Mouse (Mus musculus): ENCODE measurements around the gene Nodal. TPM values are rescaled to one million over a fixed set of nuclear protein-coding genes. Genes with fewer than 3 reads are reported as not detected.

The Nodal gene
- polyA plus RNA-seq, 1 experiment, result not detected

GRCm38 (mm10) chr10:61457182-61457581 is 39.4 kb downstream of the Nodal start:
- Histone ChIP-seq H3K36me3 (ENCODE audit: control insufficient read depth, insufficient read depth, low read length) (no peaks in the 10 kb centered on the region), H3K4me3 (ENCODE audit: low read depth, low read length) (no peak overlapping the region), H3K27ac (ENCODE audit: insufficient read depth, low read depth, low read length) (no peak overlapping the region), H3K4me1 (ENCODE audit: control insufficient read depth, insufficient read depth, insufficient read length, low read length) (no peaks in the 10 kb centered on the region), H3K27me3 (ENCODE audit: control insufficient read depth, insufficient read depth, low read length) (no peaks in the 10 kb centered on the region)
- WGBS, result 82% methylated on average over 3 of the region's 3 CpGs
- TF ChIP-seq CTCF (IDR thresholded peaks at IDR 0.05; ENCODE audit: extremely low read depth, insufficient read length, insufficient replicate concordance, low read depth, low read length) (no peak), POLR2A (IDR thresholded peaks at IDR 0.05; ENCODE audit: low read depth, low read length) (no peak)

GRCm38 (mm10) chr10:61465009-61465408 is 47.2 kb downstream of the Nodal start:
- TF ChIP-seq CTCF (IDR thresholded peaks at IDR 0.05; ENCODE audit: extremely low read depth, insufficient read length, insufficient replicate concordance, low read depth, low read length) (no peak), POLR2A (IDR thresholded peaks at IDR 0.05; ENCODE audit: low read depth, low read length) (no peak)
- no peak overlapping the region for H3K4me3 ChIP-seq (ENCODE audit: low read depth, low read length)
- no peaks in the 10 kb centered on the region for H3K27me3 ChIP-seq (ENCODE audit: control insufficient read depth, insufficient read depth, low read length)
- H3K36me3 ChIP-seq (ENCODE audit: control insufficient read depth, insufficient read depth, low read length), result no peaks in the 10 kb centered on the region
- WGBS, result 18% methylated on average over 4 of the region's 4 CpGs
- no peak overlapping the region for H3K27ac ChIP-seq (ENCODE audit: insufficient read depth, low read depth, low read length)
- H3K4me1 ChIP-seq (ENCODE audit: control insufficient read depth, insufficient read depth, insufficient read length, low read length), result peaks cover 6% of the 10 kb centered on the region

GRCm38 (mm10) chr10:61466242-61466641 is 48.5 kb downstream of the Nodal start:
- no peaks in the 10 kb centered on the region for H3K27me3 ChIP-seq (ENCODE audit: control insufficient read depth, insufficient read depth, low read length)
- no peak for TF ChIP-seq POLR2A (IDR thresholded peaks at IDR 0.05; ENCODE audit: low read depth, low read length)
- peak; percentile 52; the same call in 1 of the 2 replicates for TF ChIP-seq CTCF (IDR thresholded peaks at IDR 0.05; ENCODE audit: extremely low read depth, insufficient read length, insufficient replicate concordance, low read depth, low read length)
- WGBS, result 62% methylated on average over 8 of the region's 8 CpGs
- no peak overlapping the region for H3K27ac ChIP-seq (ENCODE audit: insufficient read depth, low read depth, low read length)
- peaks cover 6% of the 10 kb centered on the region for H3K4me1 ChIP-seq (ENCODE audit: control insufficient read depth, insufficient read depth, insufficient read length, low read length)
- H3K36me3 ChIP-seq (ENCODE audit: control insufficient read depth, insufficient read depth, low read length), result no peaks in the 10 kb centered on the region
- H3K4me3 ChIP-seq (ENCODE audit: low read depth, low read length), result no peak overlapping the region

- H3K4me3 ChIP-seq (ENCODE audit: low read depth, low read length), result no peak overlapping the region
- H3K27me3 ChIP-seq (ENCODE audit: control insufficient read depth, insufficient read depth, low read length), result no peaks in the 10 kb centered on the region
- H3K4me1 ChIP-seq (ENCODE audit: control insufficient read depth, insufficient read depth, insufficient read length, low read length), result peaks cover 6% of the 10 kb centered on the region
- WGBS, result 21% methylated on average over 5 of the region's 5 CpGs
- H3K27ac ChIP-seq (ENCODE audit: insufficient read depth, low read depth, low read length), result no peak overlapping the region
- no peaks in the 10 kb centered on the region for H3K36me3 ChIP-seq (ENCODE audit: control insufficient read depth, insufficient read depth, low read length)
- peak; percentile 52; the same call in 1 of the 2 replicates for TF ChIP-seq CTCF (IDR thresholded peaks at IDR 0.05; ENCODE audit: extremely low read depth, insufficient read length, insufficient replicate concordance, low read depth, low read length)
- no peak for TF ChIP-seq POLR2A (IDR thresholded peaks at IDR 0.05; ENCODE audit: low read depth, low read length)
Observed at GRCm38 (mm10) chr10:61466873-61467272, 49.1 kb downstream of the Nodal start.

- Histone ChIP-seq H3K4me3 (ENCODE audit: low read depth, low read length) (no peak overlapping the region), H3K27me3 (ENCODE audit: control insufficient read depth, insufficient read depth, low read length) (no peaks in the 10 kb centered on the region), H3K4me1 (ENCODE audit: control insufficient read depth, insufficient read depth, insufficient read length, low read length) (peaks cover 6% of the 10 kb centered on the region), H3K27ac (ENCODE audit: insufficient read depth, low read depth, low read length) (no peak overlapping the region), H3K36me3 (ENCODE audit: control insufficient read depth, insufficient read depth, low read length) (no peaks in the 10 kb centered on the region)
- TF ChIP-seq CTCF (IDR thresholded peaks at IDR 0.05; ENCODE audit: extremely low read depth, insufficient read length, insufficient replicate concordance, low read depth, low read length), result no peak
- TF ChIP-seq POLR2A (IDR thresholded peaks at IDR 0.05; ENCODE audit: low read depth, low read length), result no peak
- 39% methylated on average over 7 of the region's 7 CpGs for WGBS
Observed at GRCm38 (mm10) chr10:61468900-61469299, 51.1 kb downstream of the Nodal start.

GRCm38 (mm10) chr10:61473640-61474039 is 55.9 kb downstream of the Nodal start:
- Histone ChIP-seq H3K36me3 (ENCODE audit: control insufficient read depth, insufficient read depth, low read length) (no peaks in the 10 kb centered on the region), H3K27me3 (ENCODE audit: control insufficient read depth, insufficient read depth, low read length) (no peaks in the 10 kb centered on the region), H3K4me1 (ENCODE audit: control insufficient read depth, insufficient read depth, insufficient read length, low read length) (peaks cover 5% of the 10 kb centered on the region), H3K4me3 (ENCODE audit: low read depth, low read length) (no peak overlapping the region), H3K27ac (ENCODE audit: insufficient read depth, low read depth, low read length) (no peak overlapping the region)
- TF ChIP-seq CTCF (IDR thresholded peaks at IDR 0.05; ENCODE audit: extremely low read depth, insufficient read length, insufficient replicate concordance, low read depth, low read length) (no peak), POLR2A (IDR thresholded peaks at IDR 0.05; ENCODE audit: low read depth, low read length) (no peak)
- 71% methylated on average over 3 of the region's 3 CpGs for WGBS

GRCm38 (mm10) chr10:61474344-61474743 is 56.6 kb downstream of the Nodal start:
- H3K36me3 ChIP-seq (ENCODE audit: control insufficient read depth, insufficient read depth, low read length), result no peaks in the 10 kb centered on the region
- WGBS, result 76% methylated on average over 1 of the region's 1 CpGs
- TF ChIP-seq POLR2A (IDR thresholded peaks at IDR 0.05; ENCODE audit: low read depth, low read length) (no peak), CTCF (IDR thresholded peaks at IDR 0.05; ENCODE audit: extremely low read depth, insufficient read length, insufficient replicate concordance, low read depth, low read length) (no peak)
- peaks cover 5% of the 10 kb centered on the region for H3K4me1 ChIP-seq (ENCODE audit: control insufficient read depth, insufficient read depth, insufficient read length, low read length)
- H3K27ac ChIP-seq (ENCODE audit: insufficient read depth, low read depth, low read length), result no peak overlapping the region
- H3K4me3 ChIP-seq (ENCODE audit: low read depth, low read length), result no peak overlapping the region
- no peaks in the 10 kb centered on the region for H3K27me3 ChIP-seq (ENCODE audit: control insufficient read depth, insufficient read depth, low read length)

Other genes starting within 250 kb of the Nodal start
- not detected in 2 replicates for gene Tbata, start 246.0 kb upstream of the Nodal start, polyA plus RNA-seq (2012; rRNA removed)
- gene Adamts14, start 144.5 kb upstream of the Nodal start, polyA plus RNA-seq (2012; rRNA removed), result 1.3 and 1.8 TPM in 2 replicates
- gene Prf1, start 120.1 kb upstream of the Nodal start, polyA plus RNA-seq (2012; rRNA removed), result 0.65 and 1.3 TPM in 2 replicates
- 3.0 and 3.2 TPM in 2 replicates for gene Pald1, start 34.4 kb upstream of the Nodal start, polyA plus RNA-seq (2012; rRNA removed)
- gene Eif4ebp2, start 34.7 kb downstream of the Nodal start, polyA plus RNA-seq (2012; rRNA removed), result 71.2 and 131 TPM in 2 replicates
- gene Lrrc20, start 57.8 kb downstream of the Nodal start, polyA plus RNA-seq (2012; rRNA removed), result 6.0 and 7.4 TPM in 2 replicates
- gene Npffr1, start 177.5 kb downstream of the Nodal start, polyA plus RNA-seq (2012; rRNA removed), result 0.04 TPM in 1 of 2 replicates, not detected in the other
- gene Ppa1, start 230.6 kb downstream of the Nodal start, polyA plus RNA-seq (2012; rRNA removed), result 55.3 and 57.4 TPM in 2 replicates

All from small intestine, adult 2 months (tissue).